Mouse (Mus musculus) megakaryocyte-erythroid progenitor cell, adult 5-6 weeks (primary cell): ENCODE measurements around the gene Fam171b. TPM values are rescaled to one million over a fixed set of nuclear protein-coding genes. Genes with fewer than 3 reads are reported as not detected.

Experiments used
- ATAC-seq: replicated peaks from 2 replicates; pipeline ENCODE4 v1.8.0; 2016; ENCODE audit warnings: mild to moderate bottlenecking, inconsistent platforms; ENCODE audit not compliant: severe bottlenecking, poor library complexity, low FRiP score, low TSS enrichment
- total RNA-seq, 2 experiments: library from RNA; stranded (forward) in 1 of 2; stranded (reverse) in 1 of 2; fragments of 200-1000, 215-1000 nt in 1 of 2; fragments of >200 nt in 1 of 2; fragmentation: Nextera tagmentation in 1 of 2; gene quantifications; 2 replicates each; pipeline ENCODE4 v1.2.3; 2014 to 2017

Gene Fam171b
- total RNA-seq (2014; fragmentation: Nextera tagmentation) (not detected in 2 replicates), total RNA-seq (2017) (0.19 TPM in 1 of 2 replicates, not detected in the other)

DNA sequence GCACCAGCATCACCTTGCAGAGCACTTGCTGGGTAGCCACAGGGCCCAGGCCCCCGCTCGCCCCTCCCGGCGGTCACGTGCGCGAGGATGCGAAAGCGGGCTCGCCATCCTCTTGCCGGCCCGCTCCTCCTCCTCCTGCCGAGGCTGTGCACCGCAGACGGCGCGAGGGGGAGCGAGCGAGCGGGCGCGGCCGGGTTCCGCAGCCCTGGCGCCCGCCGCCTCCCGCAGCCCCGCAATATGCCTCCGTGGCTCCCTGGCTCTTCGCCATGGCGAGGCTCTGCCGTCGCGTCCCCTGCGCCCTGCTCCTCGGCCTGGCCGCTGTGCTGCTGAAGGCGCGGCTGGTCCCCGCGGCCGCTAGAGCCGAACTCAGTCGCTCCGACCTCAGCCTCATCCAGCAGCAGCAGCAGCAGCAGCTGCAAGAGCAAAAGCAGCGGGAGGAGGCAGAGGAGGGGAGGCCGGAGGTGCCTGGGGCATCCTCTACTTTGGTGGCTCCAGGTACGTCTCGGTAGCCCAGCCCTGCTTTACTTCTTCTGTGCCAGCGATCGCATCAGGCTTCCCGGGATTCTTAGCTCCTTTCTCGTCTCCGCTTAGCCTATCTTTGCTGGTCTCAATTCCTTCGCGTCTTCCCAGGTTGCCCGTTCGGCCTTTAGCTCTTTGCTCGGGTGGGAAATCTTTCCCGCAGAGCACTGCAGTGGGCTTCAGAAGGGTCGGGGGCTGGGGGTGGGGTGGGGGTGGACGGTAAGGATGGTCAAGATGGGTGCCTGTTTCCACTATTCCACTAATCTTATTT, at the start of gene Fam171b:
TSS of gene Fam171b (plus strand) at position 154 of the 790 bp plus-strand sequence.
- peak; percentile 84 for ATAC-seq

- no peak for ATAC-seq
Observed at GRCm38 (mm10) chr2:83766058-83766457, 46.4 kb upstream of the Fam171b start.

GRCm38 (mm10) chr2:83766878-83767277, 45.6 kb upstream of the Fam171b start:
- ATAC-seq: no peak

DNA sequence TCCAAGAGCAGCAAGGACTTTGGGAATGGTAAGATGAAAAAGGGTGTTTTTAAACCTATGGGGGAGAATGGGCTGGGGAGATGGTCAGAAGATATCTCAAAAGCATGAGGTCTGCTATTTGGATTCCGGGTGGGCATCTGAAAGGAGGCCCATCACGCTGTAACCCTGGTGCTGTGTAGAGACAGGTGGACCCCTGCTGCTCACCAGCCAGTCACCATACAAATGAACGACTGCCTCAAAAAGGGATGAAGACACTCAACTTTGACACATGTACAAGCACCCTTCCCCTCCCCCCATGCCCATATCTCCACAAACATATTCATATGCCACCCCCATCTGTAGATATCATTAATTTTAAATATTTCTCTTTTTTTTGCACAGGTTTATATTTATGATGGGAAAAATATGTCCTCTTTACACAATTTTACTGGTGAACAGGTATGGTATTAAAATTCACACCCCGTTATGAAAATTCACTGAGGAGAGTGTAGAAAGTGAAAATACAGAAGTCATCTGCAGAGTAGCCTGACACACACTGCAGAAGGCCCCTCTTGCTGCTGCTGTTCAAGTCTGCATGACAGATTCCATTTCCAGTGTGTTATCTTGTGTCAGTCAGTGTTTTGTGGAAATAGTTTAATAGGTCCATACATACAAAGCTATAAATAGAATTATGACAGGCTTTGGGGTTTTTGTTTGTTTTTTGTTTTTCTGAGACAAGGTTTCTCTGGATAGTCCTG, 44.0 kb upstream of the Fam171b start:
- ATAC-seq: peak; percentile 51

GRCm38 (mm10) chr2:83771155-83771812, 41.2 kb upstream of the Fam171b start:
- ATAC-seq: peak; percentile 91

DNA sequence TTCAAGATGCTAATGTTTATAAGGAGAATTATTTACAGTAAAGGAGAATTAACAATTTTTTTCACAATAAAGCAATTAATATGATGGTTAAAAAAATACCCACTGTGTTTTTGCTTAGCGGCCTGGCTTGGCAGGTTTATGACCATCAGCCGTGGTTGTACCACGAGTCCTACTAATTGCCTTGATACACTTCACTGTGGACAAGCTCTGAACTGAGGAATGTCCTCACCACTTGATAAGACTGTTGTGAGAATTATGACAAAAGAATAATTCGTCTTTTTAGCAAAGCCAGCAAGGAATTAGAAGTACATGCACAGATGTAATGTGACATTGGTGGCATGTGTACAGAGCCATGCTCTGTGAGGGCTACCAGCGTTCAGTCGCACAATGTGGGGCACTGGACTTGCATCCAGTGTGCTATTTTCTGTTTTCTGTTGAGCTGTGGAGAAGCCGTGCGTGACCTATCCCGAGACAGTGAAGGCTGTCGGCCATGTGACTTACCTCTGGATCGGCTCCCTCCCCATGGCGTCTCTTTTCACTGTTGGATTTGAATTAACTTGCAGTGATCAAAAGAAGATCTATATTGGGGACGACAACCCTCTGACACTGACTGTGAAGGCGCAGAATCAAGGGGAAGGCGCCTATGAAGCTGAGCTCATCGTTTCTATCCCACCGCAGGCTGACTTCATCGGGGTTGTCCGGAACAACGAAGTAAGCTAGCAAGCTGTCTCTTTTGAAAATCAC, 20.9 kb upstream of the Fam171b start:
- no peak for ATAC-seq

GRCm38 (mm10) chr2:83792102-83792501, 20.3 kb upstream of the Fam171b start:
- no peak for ATAC-seq

GRCm38 (mm10) chr2:83795766-83796165, 16.7 kb upstream of the Fam171b start:
- no peak for ATAC-seq

- no peak for ATAC-seq
Observed at GRCm38 (mm10) chr2:83797902-83798497, 14.4 kb upstream of the Fam171b start.

GRCm38 (mm10) chr2:83813273-83813892, 947 bp downstream of the Fam171b start:
- ATAC-seq: no peak

- ATAC-seq: no peak
Observed at GRCm38 (mm10) chr2:83814009-83814408, 1.6 kb downstream of the Fam171b start.

- ATAC-seq: no peak
Observed at GRCm38 (mm10) chr2:83816147-83816546, 3.7 kb downstream of the Fam171b start.

DNA sequence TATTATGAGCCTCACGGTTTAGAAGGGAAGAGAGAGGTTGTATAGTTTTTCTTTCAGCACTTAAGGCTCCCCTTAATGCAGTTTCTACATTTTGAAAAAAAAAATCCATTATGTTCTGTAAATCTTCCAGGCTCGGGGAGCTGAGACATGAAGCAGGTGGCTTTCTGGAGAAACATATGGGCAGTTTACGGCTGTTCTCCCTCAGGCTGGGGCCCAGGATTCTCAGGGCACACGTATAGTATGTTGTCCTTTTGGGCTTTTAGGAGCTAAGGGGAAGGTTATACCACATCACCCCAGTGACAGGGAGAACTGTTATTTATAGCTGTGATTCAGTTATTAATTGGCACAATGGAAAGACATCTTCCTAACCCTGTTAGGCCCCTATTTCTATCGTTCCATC, 12.7 kb downstream of the Fam171b start:
- no peak for ATAC-seq

- no peak for ATAC-seq
Observed at GRCm38 (mm10) chr2:83828895-83829539, 16.6 kb downstream of the Fam171b start.

DNA sequence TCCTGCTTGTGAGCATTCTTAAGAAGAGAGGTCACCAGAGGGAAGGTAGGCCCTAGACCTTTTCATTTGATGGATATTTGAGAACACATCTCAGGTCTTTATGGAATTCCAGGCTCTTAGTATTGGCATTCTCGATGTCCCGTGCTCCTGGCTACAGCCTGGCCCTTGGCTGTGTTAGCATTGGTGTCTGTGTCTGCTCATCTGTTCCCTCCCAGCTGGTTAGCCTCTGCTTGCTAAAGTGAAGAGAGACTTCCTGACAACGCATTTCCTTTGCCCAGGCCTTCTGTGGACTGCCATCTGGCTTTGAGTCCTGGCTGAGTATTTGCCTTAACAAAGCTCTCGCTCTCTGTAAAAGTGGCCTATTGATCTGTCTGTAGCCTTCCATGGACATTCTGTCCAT, 20.5 kb downstream of the Fam171b start:
- no peak for ATAC-seq

DNA sequence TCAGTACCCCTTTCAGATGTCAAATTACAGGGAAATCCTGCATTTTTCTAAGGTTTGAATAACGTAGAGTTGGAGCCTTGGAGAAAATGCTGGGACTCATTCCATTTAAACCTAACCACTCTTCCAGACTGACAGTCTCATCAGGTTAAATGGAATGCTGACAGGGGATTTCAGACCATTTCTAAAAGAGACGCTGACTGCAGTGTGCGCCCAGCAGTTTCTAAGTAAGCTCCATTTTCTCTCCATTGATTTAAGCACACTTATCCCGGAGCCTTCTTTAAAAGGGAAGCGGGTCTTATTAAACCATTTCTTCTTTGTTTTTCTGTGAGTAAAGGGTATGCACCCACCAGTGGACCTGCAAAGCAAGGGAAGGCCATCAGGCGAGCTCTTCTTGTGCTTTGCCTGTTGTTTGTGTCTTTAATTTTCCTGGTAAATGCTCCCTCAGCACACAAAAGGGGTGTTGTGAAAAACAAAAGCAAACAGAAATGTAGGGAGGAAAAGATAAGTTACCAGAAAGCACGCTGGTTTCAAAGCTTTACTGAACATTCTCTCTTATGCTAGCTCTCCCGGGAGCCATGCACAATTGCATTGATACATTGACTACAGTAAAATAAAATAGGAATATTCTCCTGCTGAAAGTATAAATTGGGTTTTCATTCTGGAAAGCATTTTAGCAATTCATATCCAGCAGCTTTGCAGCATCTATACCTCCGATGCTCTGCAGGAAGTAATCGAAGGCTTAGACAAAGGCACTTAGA, 23.1 kb downstream of the Fam171b start:
- ATAC-seq: no peak

- no peak for ATAC-seq
Observed at GRCm38 (mm10) chr2:83848495-83848894, 36.1 kb downstream of the Fam171b start.

DNA sequence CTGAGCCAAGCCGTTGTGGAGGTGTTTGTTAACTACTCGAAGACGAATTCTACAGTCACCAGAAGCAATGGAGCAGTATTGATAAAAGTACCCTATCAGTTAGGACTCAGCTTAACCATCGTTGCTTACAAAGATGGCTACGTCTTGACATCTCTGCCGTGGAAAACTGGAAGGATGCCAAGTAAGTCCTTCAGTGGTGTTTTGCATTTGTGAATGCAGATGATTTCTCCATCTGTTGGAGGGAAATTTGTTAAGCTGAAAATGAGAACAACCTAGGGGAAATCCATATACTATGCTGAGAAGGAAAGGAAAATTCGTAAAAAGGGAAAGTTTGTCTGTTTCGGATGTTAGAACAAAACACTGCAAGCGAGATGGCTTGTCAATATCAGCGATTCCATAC, 41.0 kb downstream of the Fam171b start:
- no peak for ATAC-seq
